Mouse (Mus musculus) olfactory bulb, adult 2 months (tissue): ENCODE data around the gene Zfp106.

ENCODE experiments used
- CTCF ChIP-seq: fragments of 200-500 bp; IDR thresholded peaks from 2 replicates; pipeline ENCODE4 v1.5.1; 2012; ENCODE audit warnings: low read depth, mild to moderate bottlenecking, low read length, moderate library complexity; ENCODE audit not compliant: insufficient read depth
- POLR2A ChIP-seq: fragments of 200-500 bp; IDR thresholded peaks from 2 replicates; pipeline ENCODE4 v1.6.1; 2012; ENCODE audit warnings: mild to moderate bottlenecking, low read depth, low read length, moderate library complexity; ENCODE audit not compliant: insufficient read depth

DNA sequence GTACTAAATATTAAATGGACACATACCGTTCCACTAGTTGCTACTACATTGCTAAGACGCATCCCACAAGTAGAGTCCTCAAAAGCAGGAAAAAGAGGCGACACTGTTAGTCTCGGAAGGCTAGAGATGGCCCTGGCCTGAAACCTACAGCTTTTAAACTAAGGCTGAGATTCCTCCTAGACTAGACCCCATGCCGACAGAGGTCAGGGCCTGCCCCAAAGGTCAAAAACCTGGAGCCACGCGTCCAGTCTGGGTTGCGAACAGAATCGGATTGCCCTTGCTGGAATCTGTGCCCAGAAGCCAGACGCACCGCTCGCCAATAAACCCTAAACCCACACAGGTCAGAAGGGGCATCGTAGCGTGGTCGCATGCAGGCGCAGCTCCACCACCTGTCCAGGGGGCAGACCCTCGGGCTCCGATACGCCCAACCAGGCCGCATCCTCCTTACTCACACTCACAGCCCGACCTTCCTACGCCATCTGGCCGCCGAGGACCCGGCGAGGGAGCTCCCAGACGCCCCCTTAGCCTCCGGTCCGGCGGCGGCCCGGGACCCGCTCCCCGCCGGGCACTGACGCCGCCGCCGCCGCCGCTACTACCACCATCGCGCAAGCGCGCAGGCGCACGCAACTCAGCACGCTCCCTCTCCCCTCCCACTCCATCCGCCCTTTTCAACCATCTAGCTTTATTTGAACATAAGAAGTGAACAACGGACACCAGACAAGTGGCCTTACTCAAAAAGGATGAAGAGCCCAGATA, at the start of gene Zfp106:
- TF ChIP-seq POLR2A, result peak; percentile 91
- no peak for TF ChIP-seq CTCF
